Mouse (Mus musculus) splenic B cell, adult 2 months (primary cell): ENCODE measurements around the gene Med13l.
A peak's percentile ranks its signal among the peaks of the same experiment; 100 is the strongest.

Experiments used
- DNase-seq: peaks from one replicate; pipeline ENCODE4 v3.0.0-alpha.2; 2011; ENCODE audit warnings: low read depth, low spot score
- H3K27me3 ChIP-seq: 2 replicates; pipeline ENCODE4 v1.6.1; 2012; ENCODE audit warnings: mild to moderate bottlenecking, low read length, moderate library complexity, mixed read lengths; ENCODE audit not compliant: control insufficient read depth, poor library complexity, insufficient read depth, severe bottlenecking
- H3K36me3 ChIP-seq: 2 replicates; pipeline ENCODE4 v1.6.1; 2012; ENCODE audit warnings: mild to moderate bottlenecking, low read length, moderate library complexity, mixed read lengths; ENCODE audit not compliant: control insufficient read depth, poor library complexity, insufficient read depth, severe bottlenecking

Med13l gene

GRCm38 (mm10) chr5:118560385-118561085 lies at the start of gene Med13l:
TSS of gene Med13l (plus strand) at chr5:118560679.
- Histone ChIP-seq H3K27me3 (no peaks in the 10 kb centered on the region; the same call in 1 of the 2 replicates), H3K36me3 (no peaks in the 10 kb centered on the region)
- DNase-seq: peak; percentile 63

DNA sequence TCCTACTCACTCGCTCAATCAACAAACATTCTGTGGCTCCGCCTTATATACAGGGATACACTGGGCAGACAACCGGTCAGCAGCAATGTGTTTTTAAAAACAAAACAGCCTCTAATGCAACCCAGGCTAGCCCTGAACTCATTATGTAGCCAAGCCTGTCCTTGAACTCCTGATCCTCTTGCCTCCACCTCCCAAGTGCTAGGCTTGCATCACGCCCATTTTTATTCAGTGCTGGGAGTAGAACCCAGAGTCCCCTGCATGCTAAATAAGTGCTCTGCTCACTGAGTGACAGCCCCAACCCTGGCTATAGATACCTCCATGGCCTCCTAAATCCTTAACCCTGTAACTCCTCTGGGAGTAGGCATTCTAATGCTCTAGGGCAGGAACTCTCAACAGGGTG lies 49.5 kb upstream of the Med13l start:
- DNase-seq: no peak

GRCm38 (mm10) chr5:118513005-118513404 lies 47.5 kb upstream of the Med13l start:
- H3K27me3 ChIP-seq: peaks cover 2% of the 10 kb centered on the region
- H3K36me3 ChIP-seq: no peaks in the 10 kb centered on the region
- DNase-seq: no peak

More for the DNA sequence above, 49.5 kb upstream of the Med13l start:
- H3K36me3 ChIP-seq: no peaks in the 10 kb centered on the region
- H3K27me3 ChIP-seq: peaks cover 2% of the 10 kb centered on the region

GRCm38 (mm10) chr5:118513629-118514526 lies 46.6 kb upstream of the Med13l start:
- peak; percentile 46 for DNase-seq
- Histone ChIP-seq H3K36me3 (no peaks in the 10 kb centered on the region), H3K27me3 (peaks cover 2% of the 10 kb centered on the region)

- no peak for DNase-seq
- Histone ChIP-seq H3K36me3 (no peaks in the 10 kb centered on the region), H3K27me3 (peaks cover 2% of the 10 kb centered on the region)
Observed at GRCm38 (mm10) chr5:118514527-118514831, 46.0 kb upstream of the Med13l start.

- H3K27me3 ChIP-seq: peaks cover 2% of the 10 kb centered on the region
- no peaks in the 10 kb centered on the region for H3K36me3 ChIP-seq
- DNase-seq: no peak
Observed at GRCm38 (mm10) chr5:118514842-118515241, 45.6 kb upstream of the Med13l start.

GRCm38 (mm10) chr5:118515280-118515721 lies 45.2 kb upstream of the Med13l start:
- H3K36me3 ChIP-seq: no peaks in the 10 kb centered on the region
- peaks cover 2% of the 10 kb centered on the region for H3K27me3 ChIP-seq
- DNase-seq: no peak

DNA sequence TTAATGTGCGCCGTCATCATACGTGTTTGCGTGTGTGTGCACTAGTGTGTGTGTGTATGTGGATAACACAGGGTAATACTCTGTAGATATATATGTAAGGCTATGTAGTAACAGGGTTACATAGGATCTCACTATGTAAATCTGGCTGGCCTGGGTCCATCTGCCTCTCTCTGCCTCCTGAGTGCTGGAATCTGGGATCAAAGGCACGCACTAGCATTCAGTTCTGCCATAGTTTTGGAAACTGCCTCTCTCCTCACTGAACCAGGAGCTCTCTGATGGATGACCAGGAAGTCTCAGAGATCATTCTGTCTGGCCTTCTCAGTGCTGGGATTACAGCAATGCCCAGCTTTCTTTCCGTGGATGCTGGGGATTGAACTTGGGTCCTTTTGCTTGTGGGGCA lies 44.4 kb upstream of the Med13l start:
- H3K36me3 ChIP-seq: no peaks in the 10 kb centered on the region
- no peak for DNase-seq

GRCm38 (mm10) chr5:118516470-118516869 lies 44.0 kb upstream of the Med13l start:
- H3K27me3 ChIP-seq: peaks cover 2% of the 10 kb centered on the region
- no peak for DNase-seq
- H3K36me3 ChIP-seq: no peaks in the 10 kb centered on the region

More for the DNA sequence above, 44.4 kb upstream of the Med13l start:
- H3K27me3 ChIP-seq: peaks cover 2% of the 10 kb centered on the region

- Histone ChIP-seq H3K27me3 (no peaks in the 10 kb centered on the region; the same call in 1 of the 2 replicates), H3K36me3 (no peaks in the 10 kb centered on the region)
- no peak for DNase-seq
Observed at GRCm38 (mm10) chr5:118520457-118520856, 40.0 kb upstream of the Med13l start.

DNA sequence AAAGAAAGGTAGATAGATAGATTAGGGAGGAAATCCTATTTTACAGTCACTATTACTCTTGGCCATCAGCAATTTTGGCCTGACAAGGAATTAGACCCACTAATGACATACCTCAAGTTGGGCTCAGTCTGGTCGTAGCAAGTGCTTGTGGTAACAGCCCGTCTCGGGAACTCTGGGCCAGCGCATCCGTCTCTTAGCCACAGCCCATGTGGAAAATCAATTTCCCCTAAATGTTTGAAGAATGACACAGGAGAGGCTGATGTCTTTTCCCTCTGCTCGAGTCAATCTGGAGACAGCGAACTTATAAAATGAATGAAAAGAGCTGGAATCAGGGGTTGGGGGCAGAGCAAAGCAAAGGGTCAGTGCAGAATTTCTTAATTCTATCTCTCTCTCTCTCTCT lies 36.1 kb upstream of the Med13l start:
- DNase-seq: no peak
- no peaks in the 10 kb centered on the region for H3K36me3 ChIP-seq
- no peaks in the 10 kb centered on the region for H3K27me3 ChIP-seq

- Histone ChIP-seq H3K36me3 (no peaks in the 10 kb centered on the region), H3K27me3 (no peaks in the 10 kb centered on the region)
- no peak for DNase-seq
Observed at GRCm38 (mm10) chr5:118525634-118526033, 34.8 kb upstream of the Med13l start.

GRCm38 (mm10) chr5:118526504-118526903 lies 34.0 kb upstream of the Med13l start:
- Histone ChIP-seq H3K27me3 (no peaks in the 10 kb centered on the region), H3K36me3 (no peaks in the 10 kb centered on the region)
- DNase-seq: no peak

- Histone ChIP-seq H3K36me3 (no peaks in the 10 kb centered on the region), H3K27me3 (no peaks in the 10 kb centered on the region)
- DNase-seq: no peak
Observed at GRCm38 (mm10) chr5:118529241-118529640, 31.2 kb upstream of the Med13l start.

DNA sequence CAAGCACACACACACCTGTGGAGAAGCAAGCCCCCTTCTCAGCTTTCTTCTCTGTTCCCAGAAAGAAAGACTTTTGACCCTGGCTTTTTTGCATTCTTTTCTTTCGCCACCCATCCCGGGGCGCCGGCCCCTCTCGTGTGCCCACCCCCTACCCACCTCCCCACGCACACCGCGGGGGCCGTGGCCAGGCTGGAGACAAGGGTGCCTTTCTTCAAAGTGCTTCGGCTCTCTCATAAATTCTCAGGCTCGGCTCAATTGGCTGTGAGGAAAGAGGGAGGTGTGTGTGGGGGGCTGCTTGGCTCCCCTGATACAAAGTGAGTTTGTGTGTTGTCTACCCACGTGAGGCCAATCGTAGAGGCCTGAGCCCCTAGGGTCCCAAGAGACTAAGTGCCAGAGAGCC lies 28.4 kb upstream of the Med13l start:
- Histone ChIP-seq H3K36me3 (no peaks in the 10 kb centered on the region), H3K27me3 (no peaks in the 10 kb centered on the region)
- DNase-seq: no peak
